Mouse (Mus musculus): ENCODE measurements around the gene Sds. TPM values are rescaled to one million over a fixed set of nuclear protein-coding genes. Genes with fewer than 3 reads are reported as not detected.
"Not testable (repeated sequence)": the region's sequence is repeated elsewhere in the genome, so short reads cannot be mapped to it uniquely, and the experiment has no call there.

Gene Sds
- total RNA-seq, 4 experiments from 2014 or later = 0.82 to 0.91 TPM; not detected in 2

- no peak for DNase-seq (ENCODE audit: low spot score in 2 of 2)
Measured at GRCm38 (mm10) chr5:120487844-120488243, 11.5 kb downstream of the Sds start.

GRCm38 (mm10) chr5:120490679-120491192 lies 14.4 kb downstream of the Sds start:
- DNase-seq (ENCODE audit: low spot score in 2 of 2) = peak in 1 of 2 experiments; percentile 68

DNA sequence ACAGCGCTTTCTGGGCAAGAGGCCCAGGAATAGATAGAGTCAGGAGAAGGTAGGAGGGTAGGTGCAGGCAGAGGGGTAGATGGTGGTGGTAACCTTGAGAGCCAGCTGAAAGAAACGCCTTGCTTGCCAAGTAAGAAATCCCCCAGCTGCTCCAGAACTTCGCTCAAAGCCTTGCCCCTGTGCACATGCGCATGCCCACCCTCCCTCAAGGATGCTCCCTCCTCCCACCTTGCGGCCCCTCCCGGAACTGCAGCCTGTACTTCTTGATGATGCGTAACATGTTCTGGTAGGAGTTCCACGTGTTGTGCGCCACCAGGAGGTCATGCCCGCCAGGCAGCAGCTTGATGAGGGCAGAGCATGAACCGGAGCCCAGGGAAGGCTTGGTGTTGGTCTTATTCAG lies 16.1 kb downstream of the Sds start:
- DNase-seq (ENCODE audit: low spot score in 2 of 2) = no peak

GRCm38 (mm10) chr5:120493440-120493839 lies 17.1 kb downstream of the Sds start:
- DNase-seq (ENCODE audit: low spot score in 2 of 2) = peak; percentile 36 to 57

DNA sequence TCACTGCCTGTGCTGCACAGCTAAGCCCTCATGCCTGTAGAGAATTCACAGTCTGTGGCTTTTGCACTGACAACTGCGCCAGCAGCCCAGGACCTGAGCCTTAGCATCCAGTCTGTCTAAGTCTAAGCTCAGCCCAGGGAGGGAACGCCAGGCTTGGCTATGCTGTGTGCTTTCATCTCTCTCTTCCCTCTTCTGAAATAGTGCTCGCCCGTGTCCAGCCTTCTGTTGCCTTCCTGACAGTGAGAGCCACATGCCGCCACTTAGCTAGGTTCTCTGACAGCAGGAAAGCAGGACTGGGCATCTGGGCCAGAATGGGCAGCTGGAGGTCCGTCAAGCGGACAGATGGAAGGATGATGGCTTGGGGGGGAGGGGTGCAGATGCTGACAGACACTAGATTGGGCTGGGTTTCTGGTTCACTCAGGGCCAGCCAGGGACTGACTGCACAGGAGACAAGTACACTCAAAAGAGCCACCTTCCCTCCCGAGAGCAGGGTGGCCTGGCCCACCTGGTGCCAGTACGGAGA lies 17.6 kb downstream of the Sds start:
- no peak for DNase-seq (ENCODE audit: low spot score in 2 of 2)

GRCm38 (mm10) chr5:120495064-120495702 lies 18.9 kb downstream of the Sds start:
- peak in 1 of 2 experiments; percentile 42 for DNase-seq (ENCODE audit: low spot score in 2 of 2)

GRCm38 (mm10) chr5:120495703-120496226 lies 19.4 kb downstream of the Sds start:
- no peak for DNase-seq (ENCODE audit: low spot score in 2 of 2)

- DNase-seq (ENCODE audit: low spot score in 2 of 2) = no peak
Measured at GRCm38 (mm10) chr5:120497071-120497470, 20.7 kb downstream of the Sds start.

GRCm38 (mm10) chr5:120499202-120499601 lies 22.9 kb downstream of the Sds start:
- DNase-seq (ENCODE audit: low spot score in 2 of 2) = no peak

GRCm38 (mm10) chr5:120500609-120501008 lies 24.3 kb downstream of the Sds start:
- not testable (repeated sequence) for DNase-seq (ENCODE audit: low spot score in 2 of 2)

GRCm38 (mm10) chr5:120502147-120502621 lies 25.9 kb downstream of the Sds start:
- peak; percentile 54 to 55 for DNase-seq (ENCODE audit: low spot score in 2 of 2)

GRCm38 (mm10) chr5:120502675-120503143 lies 26.4 kb downstream of the Sds start:
- no peak for DNase-seq (ENCODE audit: low spot score in 2 of 2)

GRCm38 (mm10) chr5:120503144-120503795 lies 26.9 kb downstream of the Sds start, which contains the start of gene Plbd2:
Gene Plbd2 (minus strand): TSS chr5:120503625.
- DNase-seq (ENCODE audit: low spot score in 2 of 2) = peak; percentile 47 to 68

DNA sequence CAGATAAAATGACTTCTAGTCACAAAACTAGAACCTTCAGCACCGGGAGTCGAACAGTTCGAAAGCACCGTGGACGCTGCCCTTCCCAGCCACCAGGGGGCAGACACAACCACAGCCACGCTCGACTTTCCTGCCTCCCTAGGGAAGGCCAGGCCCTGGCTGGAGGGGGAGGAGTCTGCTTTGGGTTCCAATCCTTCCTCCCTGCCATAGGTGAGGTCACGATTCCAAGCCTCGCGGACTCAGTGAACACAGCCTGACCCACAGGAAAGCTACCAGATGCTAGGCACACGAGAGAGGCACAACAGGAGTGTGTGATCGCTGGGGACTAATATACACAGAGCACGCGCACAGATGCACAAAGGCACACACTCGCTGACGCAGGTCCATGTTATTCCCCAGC lies 29.0 kb downstream of the Sds start:
- peak; percentile 51 to 68 for DNase-seq (ENCODE audit: low spot score in 2 of 2)

- DNase-seq (ENCODE audit: low spot score in 2 of 2) = no peak
Measured at GRCm38 (mm10) chr5:120505781-120506180, 29.5 kb downstream of the Sds start.

- no peak for DNase-seq (ENCODE audit: low spot score in 2 of 2)
Measured at GRCm38 (mm10) chr5:120506490-120506889, 30.2 kb downstream of the Sds start.

GRCm38 (mm10) chr5:120507311-120507710 lies 31.0 kb downstream of the Sds start:
- no peak for DNase-seq (ENCODE audit: low spot score in 2 of 2)

DNA sequence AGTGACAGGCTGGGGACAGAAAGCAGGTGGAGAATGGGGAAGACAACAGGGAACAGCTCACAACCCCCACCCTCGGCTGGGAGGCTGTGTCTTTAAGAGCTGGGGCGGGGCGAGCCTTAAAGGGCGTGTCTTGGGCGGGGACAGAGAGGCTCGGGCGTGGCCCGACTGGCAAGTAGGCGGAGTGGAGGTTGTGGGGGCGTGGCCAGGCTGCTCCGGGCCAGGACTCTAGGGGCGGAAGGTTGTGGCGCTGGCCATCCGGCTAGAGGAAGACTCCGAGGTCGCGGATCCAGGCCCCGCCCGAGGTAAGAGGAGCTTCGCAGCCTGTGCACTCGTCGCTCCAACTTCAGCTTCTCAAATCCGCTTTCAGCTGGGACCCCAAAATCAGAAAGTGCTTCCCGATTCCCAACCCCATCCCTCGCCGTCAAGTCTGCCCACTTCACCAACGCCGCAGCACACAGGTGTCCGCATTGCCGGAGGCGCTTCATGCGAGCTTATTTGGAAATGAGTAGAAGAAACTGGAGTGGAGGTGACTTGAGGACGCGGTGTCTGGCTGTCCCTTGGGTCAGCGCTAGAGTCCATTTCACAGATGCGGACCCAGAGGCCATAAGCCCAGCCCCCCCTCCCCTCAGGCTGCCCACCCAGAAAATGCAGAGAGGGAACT lies 34.8 kb downstream of the Sds start, which contains the start of gene Slc8b1:
TSS of gene Slc8b1 (plus strand) at position 187 of the 661 bp plus-strand sequence.
- DNase-seq (ENCODE audit: low spot score in 2 of 2) = peak; percentile 80 to 85

DNA sequence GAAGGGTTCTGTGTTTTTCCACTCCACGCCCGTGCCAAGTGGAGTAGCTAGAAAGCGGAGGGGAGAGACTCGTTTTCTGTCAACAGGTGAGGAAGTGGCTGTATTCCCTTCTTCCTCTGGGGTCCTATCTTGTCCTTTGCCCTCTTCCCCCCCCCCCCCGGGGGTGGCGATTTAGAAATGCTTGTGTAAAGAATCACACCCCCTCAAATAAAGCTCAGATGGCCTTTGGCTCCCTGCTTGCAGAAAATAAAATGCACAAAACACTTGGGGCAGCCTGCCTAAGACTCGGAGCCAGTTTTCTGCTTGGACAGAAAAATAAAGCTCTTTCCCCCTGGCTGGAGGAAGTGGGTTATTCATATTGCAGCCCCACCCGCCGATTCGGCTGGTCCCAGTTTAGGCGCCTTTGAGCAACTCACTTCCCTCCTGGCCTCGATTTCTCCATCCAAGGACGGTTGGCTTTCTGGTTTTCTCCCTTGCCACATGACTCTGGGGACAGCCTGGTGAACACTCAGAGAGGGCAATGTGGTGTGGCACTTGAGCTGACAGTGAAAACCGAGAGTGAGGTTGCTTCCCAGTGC lies 35.4 kb downstream of the Sds start:
- DNase-seq (ENCODE audit: low spot score in 2 of 2) = no peak

DNA sequence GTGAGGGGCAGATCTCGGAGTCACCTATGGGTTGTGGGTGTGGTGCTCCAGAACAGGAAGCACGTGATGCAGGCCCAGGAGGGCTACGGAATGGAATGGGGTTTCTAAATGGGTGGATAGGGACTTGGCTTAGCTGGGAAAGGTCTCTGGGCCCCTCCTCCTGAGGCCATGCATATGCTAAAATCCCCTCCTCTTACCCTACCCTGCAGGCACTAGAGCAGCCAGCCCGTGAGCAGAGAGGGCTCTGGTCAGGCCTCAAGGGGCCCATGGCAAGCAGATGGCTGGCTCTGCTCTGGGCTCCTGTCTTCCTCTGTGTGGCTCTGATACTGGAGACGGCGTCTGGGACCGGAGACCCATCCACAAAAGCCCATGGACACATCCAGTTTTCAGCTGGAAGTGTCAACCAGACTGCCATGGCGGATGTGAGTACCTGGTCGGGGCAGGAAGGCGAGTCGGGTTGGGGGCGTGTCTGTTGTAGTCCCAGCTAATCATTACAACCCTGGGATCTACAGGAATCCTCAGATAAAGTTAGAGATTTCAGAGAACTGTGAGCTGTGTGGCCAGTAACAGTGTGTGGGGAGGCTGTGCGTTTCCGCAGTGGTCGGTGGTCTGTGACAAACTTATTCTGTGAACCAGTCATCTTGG lies 36.7 kb downstream of the Sds start:
- DNase-seq (ENCODE audit: low spot score in 2 of 2) = no peak
